ENCODE assay signal across 21 mouse cellular contexts in genomic region chr7:125618016-125618415, GRCm38 (mm10).
"Had no signal": no experiment of that assay in that cellular context is flagged by ENCODE, and none has a peak within 500 bp of the region (broad histone marks: within the 10 kb centered on the region; RNA-seq: fewer than 3 reads in every experiment).

No protein-coding gene starts in this region.

- H3K27me3 ChIP-seq: kidney, embryonic 15.5 days; liver, embryonic 12.5 days; liver, embryonic 15.5 days; lung, embryonic 15.5 days; neural tube, embryonic 12.5 days; neural tube, embryonic 15.5 days had no signal

- H3K27ac ChIP-seq: kidney, embryonic 15.5 days; left cerebral cortex, adult 2 months; liver, embryonic 12.5 days; liver, embryonic 15.5 days; lung, embryonic 15.5 days; neural tube, embryonic 12.5 days; neural tube, embryonic 15.5 days; stomach, postnatal 0 days had no signal

- DNase-seq: kidney, adult 2 months; kidney, postnatal 10 days; kidney, postnatal 36 days; layer of hippocampus, postnatal 36 days; lung, adult 18-20 months; lung, postnatal 10 days; lung, postnatal 36 days; midbrain, embryonic 14.5 days; thymus, adult 2 months; thymus, postnatal 14 days; thymus, postnatal 4 days had no signal

- H3K4me1 ChIP-seq: kidney, embryonic 15.5 days; liver, embryonic 12.5 days; liver, embryonic 15.5 days; neural tube, embryonic 12.5 days; neural tube, embryonic 15.5 days had no signal

- H3K9ac ChIP-seq: kidney, embryonic 15.5 days; liver, embryonic 12.5 days; liver, embryonic 15.5 days; lung, embryonic 15.5 days; neural tube, embryonic 12.5 days; neural tube, embryonic 15.5 days had no signal

- H3K4me3 ChIP-seq: kidney, embryonic 15.5 days; left cerebral cortex, adult 2 months; liver, embryonic 12.5 days; liver, embryonic 15.5 days; lung, embryonic 15.5 days; neural tube, embryonic 12.5 days; neural tube, embryonic 15.5 days had no signal

- H3K36me3 ChIP-seq: kidney, embryonic 15.5 days; liver, embryonic 12.5 days; liver, embryonic 15.5 days; lung, embryonic 15.5 days; neural tube, embryonic 12.5 days; neural tube, embryonic 15.5 days had no signal

- ATAC-seq: intestine, postnatal 0 days; liver, embryonic 12.5 days had no signal

- H3K4me2 ChIP-seq: kidney, embryonic 15.5 days; liver, embryonic 12.5 days; liver, embryonic 15.5 days; lung, embryonic 15.5 days; midbrain, embryonic 11.5 days; neural tube, embryonic 12.5 days; neural tube, embryonic 15.5 days had no signal

- H3K9me3 ChIP-seq: kidney, embryonic 15.5 days; liver, embryonic 12.5 days; liver, embryonic 15.5 days; lung, embryonic 15.5 days; neural tube, embryonic 12.5 days; neural tube, embryonic 15.5 days had no signal
